Mouse (Mus musculus): Measurements from ENCODE around the gene Cux1. TPM values are rescaled to one million over a fixed set of nuclear protein-coding genes. Genes with fewer than 3 reads are reported as not detected.

The Cux1 gene
- polyA plus RNA-seq, 1 experiment from 2014 or later, result 82.3 TPM

GRCm38 (mm10) chr5:136396699-136397098 is 170.6 kb downstream of the Cux1 start:
- no peaks in the 10 kb centered on the region for H3K9me3 ChIP-seq
- no peak for ATAC-seq (ENCODE audit: insufficient number of reproducible peaks, insufficient read depth, low FRiP score, low TSS enrichment, low read depth)
- H3K4me1 ChIP-seq (replicated peaks), result peaks cover 24% of the 10 kb centered on the region
- H3K27ac ChIP-seq, result no peak overlapping the region
- no peak overlapping the region for H3K9ac ChIP-seq (replicated peaks)
- peaks cover 28% of the 10 kb centered on the region for H3K27me3 ChIP-seq
- WGBS, result 69% methylated on average over 1 of the region's 1 CpGs
- no peak overlapping the region for H3K4me2 ChIP-seq
- peaks cover 4% of the 10 kb centered on the region for H3K36me3 ChIP-seq
- no peak overlapping the region for H3K4me3 ChIP-seq (replicated peaks)

GRCm38 (mm10) chr5:136396256-136396655 is 171.0 kb downstream of the Cux1 start:
- H3K9ac ChIP-seq (replicated peaks), result no peak overlapping the region
- no peak for ATAC-seq (ENCODE audit: insufficient number of reproducible peaks, insufficient read depth, low FRiP score, low TSS enrichment, low read depth)
- H3K27me3 ChIP-seq, result peaks cover 24% of the 10 kb centered on the region
- no peak overlapping the region for H3K4me3 ChIP-seq (replicated peaks)
- no peak overlapping the region for H3K4me2 ChIP-seq
- peaks cover 24% of the 10 kb centered on the region for H3K4me1 ChIP-seq (replicated peaks)
- H3K36me3 ChIP-seq, result peaks cover 8% of the 10 kb centered on the region
- H3K9me3 ChIP-seq, result no peaks in the 10 kb centered on the region
- no peak overlapping the region for H3K27ac ChIP-seq
- WGBS, result 61% methylated on average over 6 of the region's 7 CpGs

- Histone ChIP-seq H3K9me3 (no peaks in the 10 kb centered on the region), H3K27me3 (peaks cover 23% of the 10 kb centered on the region), H3K4me1 (replicated peaks) (peaks cover 24% of the 10 kb centered on the region), H3K4me3 (replicated peaks) (no peak overlapping the region), H3K36me3 (peaks cover 10% of the 10 kb centered on the region), H3K9ac (replicated peaks) (no peak overlapping the region), H3K4me2 (no peak overlapping the region), H3K27ac (no peak overlapping the region)
- WGBS, result 83% methylated on average over 3 of the region's 3 CpGs
- no peak for ATAC-seq (ENCODE audit: insufficient number of reproducible peaks, insufficient read depth, low FRiP score, low TSS enrichment, low read depth)
Measured at GRCm38 (mm10) chr5:136395600-136396195, 171.6 kb downstream of the Cux1 start.

GRCm38 (mm10) chr5:136394517-136395212 is 172.6 kb downstream of the Cux1 start:
- 86% methylated on average over 6 of the region's 6 CpGs for WGBS
- no peak for ATAC-seq (ENCODE audit: insufficient number of reproducible peaks, insufficient read depth, low FRiP score, low TSS enrichment, low read depth)
- Histone ChIP-seq H3K9me3 (no peaks in the 10 kb centered on the region), H3K27me3 (peaks cover 23% of the 10 kb centered on the region), H3K4me2 (no peak overlapping the region), H3K4me1 (replicated peaks) (peaks cover 24% of the 10 kb centered on the region), H3K4me3 (replicated peaks) (no peak overlapping the region), H3K36me3 (peaks cover 13% of the 10 kb centered on the region), H3K27ac (no peak overlapping the region), H3K9ac (replicated peaks) (no peak overlapping the region)

GRCm38 (mm10) chr5:136393621-136394020 is 173.7 kb downstream of the Cux1 start:
- WGBS, result 89% methylated on average over 2 of the region's 2 CpGs
- no peak for ATAC-seq (ENCODE audit: insufficient number of reproducible peaks, insufficient read depth, low FRiP score, low TSS enrichment, low read depth)
- peaks cover 13% of the 10 kb centered on the region for H3K36me3 ChIP-seq
- H3K4me2 ChIP-seq, result no peak overlapping the region
- no peak overlapping the region for H3K27ac ChIP-seq
- no peak overlapping the region for H3K9ac ChIP-seq (replicated peaks)
- peaks cover 24% of the 10 kb centered on the region for H3K4me1 ChIP-seq (replicated peaks)
- no peak overlapping the region for H3K4me3 ChIP-seq (replicated peaks)
- no peaks in the 10 kb centered on the region for H3K9me3 ChIP-seq
- H3K27me3 ChIP-seq, result peaks cover 18% of the 10 kb centered on the region

GRCm38 (mm10) chr5:136386757-136387156 is 180.5 kb downstream of the Cux1 start:
- Histone ChIP-seq H3K4me1 (replicated peaks) (peaks cover 23% of the 10 kb centered on the region), H3K36me3 (peaks cover 19% of the 10 kb centered on the region)
- ATAC-seq (ENCODE audit: insufficient number of reproducible peaks, insufficient read depth, low FRiP score, low TSS enrichment, low read depth), result no peak

GRCm38 (mm10) chr5:136385161-136385560 is 182.1 kb downstream of the Cux1 start:
- H3K27me3 ChIP-seq, result 0 out of 2 replicates have a peak, but pooled peaks cover 9% of the 10 kb centered on the region
- H3K4me2 ChIP-seq, result no peak overlapping the region
- ATAC-seq (ENCODE audit: insufficient number of reproducible peaks, insufficient read depth, low FRiP score, low TSS enrichment, low read depth), result no peak
- WGBS, result 88% methylated on average over 3 of the region's 3 CpGs
- no peak overlapping the region for H3K27ac ChIP-seq
- H3K4me1 ChIP-seq (replicated peaks), result peaks cover 23% of the 10 kb centered on the region
- H3K36me3 ChIP-seq, result 0 out of 2 replicates have a peak, but pooled peaks cover 9% of the 10 kb centered on the region
- no peak overlapping the region for H3K4me3 ChIP-seq (replicated peaks)
- no peak overlapping the region for H3K9ac ChIP-seq (replicated peaks)
- no peaks in the 10 kb centered on the region for H3K9me3 ChIP-seq

More at GRCm38 (mm10) chr5:136386757-136387156, 180.5 kb downstream of the Cux1 start:
- Histone ChIP-seq H3K4me3 (replicated peaks) (no peak overlapping the region), H3K9me3 (no peaks in the 10 kb centered on the region), H3K9ac (replicated peaks) (no peak overlapping the region), H3K4me2 (no peak overlapping the region), H3K27ac (no peak overlapping the region), H3K27me3 (0 out of 2 replicates have a peak, but pooled peaks cover 9% of the 10 kb centered on the region)
- 66% methylated on average over 2 of the region's 2 CpGs for WGBS

GRCm38 (mm10) chr5:136382261-136383005 is 184.9 kb downstream of the Cux1 start:
- Histone ChIP-seq H3K27ac (no peak overlapping the region), H3K4me1 (replicated peaks) (peaks cover 14% of the 10 kb centered on the region)

GRCm38 (mm10) chr5:136379405-136379804 is 187.9 kb downstream of the Cux1 start:
- no peak overlapping the region for H3K4me3 ChIP-seq (replicated peaks)
- ATAC-seq (ENCODE audit: insufficient number of reproducible peaks, insufficient read depth, low FRiP score, low TSS enrichment, low read depth), result no peak
- H3K4me1 ChIP-seq (replicated peaks), result peaks cover 13% of the 10 kb centered on the region
- no peak overlapping the region for H3K27ac ChIP-seq
- peaks cover 3% of the 10 kb centered on the region; the same call in 1 of the 2 replicates for H3K9me3 ChIP-seq
- no peaks in the 10 kb centered on the region for H3K27me3 ChIP-seq
- H3K4me2 ChIP-seq, result no peak overlapping the region
- no peak overlapping the region for H3K9ac ChIP-seq (replicated peaks)
- H3K36me3 ChIP-seq, result peaks cover 11% of the 10 kb centered on the region
- WGBS, result 94% methylated on average over 1 of the region's 1 CpGs

More at GRCm38 (mm10) chr5:136382261-136383005, 184.9 kb downstream of the Cux1 start:
- Histone ChIP-seq H3K36me3 (peaks cover 11% of the 10 kb centered on the region), H3K4me3 (replicated peaks) (no peak overlapping the region), H3K27me3 (no peaks in the 10 kb centered on the region), H3K4me2 (no peak overlapping the region), H3K9me3 (peaks cover 3% of the 10 kb centered on the region; the same call in 1 of the 2 replicates), H3K9ac (replicated peaks) (no peak overlapping the region)
- 86% methylated on average over 9 of the region's 9 CpGs for WGBS
- no peak for ATAC-seq (ENCODE audit: insufficient number of reproducible peaks, insufficient read depth, low FRiP score, low TSS enrichment, low read depth)

GRCm38 (mm10) chr5:136377101-136377500 is 190.2 kb downstream of the Cux1 start:
- H3K36me3 ChIP-seq, result peaks cover 11% of the 10 kb centered on the region
- ATAC-seq (ENCODE audit: insufficient number of reproducible peaks, insufficient read depth, low FRiP score, low TSS enrichment, low read depth), result no peak
- WGBS, result 59% methylated on average over 3 of the region's 3 CpGs
- H3K4me3 ChIP-seq (replicated peaks), result no peak overlapping the region
- H3K4me1 ChIP-seq (replicated peaks), result peaks cover 21% of the 10 kb centered on the region; the same call in 1 of the 2 replicates
- no peak overlapping the region for H3K4me2 ChIP-seq
- peaks cover 3% of the 10 kb centered on the region; the same call in 1 of the 2 replicates for H3K9me3 ChIP-seq
- no peak overlapping the region for H3K27ac ChIP-seq
- H3K9ac ChIP-seq (replicated peaks), result no peak overlapping the region
- 0 out of 2 replicates have a peak, but pooled peaks cover 3% of the 10 kb centered on the region for H3K27me3 ChIP-seq

- Histone ChIP-seq H3K9me3 (peaks cover 3% of the 10 kb centered on the region; the same call in 1 of the 2 replicates), H3K36me3 (peaks cover 21% of the 10 kb centered on the region), H3K4me3 (replicated peaks) (no peak overlapping the region), H3K27ac (no peak overlapping the region), H3K4me2 (no peak overlapping the region), H3K9ac (replicated peaks) (no peak overlapping the region), H3K27me3 (0 out of 2 replicates have a peak, but pooled peaks cover 3% of the 10 kb centered on the region), H3K4me1 (replicated peaks) (peaks cover 24% of the 10 kb centered on the region; the same call in 1 of the 2 replicates)
- no peak for ATAC-seq (ENCODE audit: insufficient number of reproducible peaks, insufficient read depth, low FRiP score, low TSS enrichment, low read depth)
- WGBS, result 57% methylated on average over 3 of the region's 3 CpGs
Measured at GRCm38 (mm10) chr5:136375350-136375749, 191.9 kb downstream of the Cux1 start.
